Mouse (Mus musculus) midbrain, embryonic 10.5 days (tissue): ENCODE results near the gene Phactr1. TPM values are rescaled to one million over a fixed set of nuclear protein-coding genes. Genes with fewer than 3 reads are reported as not detected.
"Not testable (repeated sequence)": the region's sequence is repeated elsewhere in the genome, so short reads cannot be mapped to it uniquely, and the experiment has no call there.

Experiments used
- DNase-seq: peaks from one replicate; pipeline ENCODE4 v3.0.0-alpha.2; 2017; ENCODE audit warnings: low spot score
- H3K27ac ChIP-seq: fragments of 300-500 bp; sonication (generic); replicated peaks from 2 replicates; pipeline ENCODE4 v1.5.1; 2016; ENCODE audit warnings: mild to moderate bottlenecking
- H3K27me3 ChIP-seq: fragments of 300-500 bp; sonication (generic); 2 replicates; pipeline ENCODE4 v1.6.1; 2016; ENCODE audit warnings: low read depth, mild to moderate bottlenecking; ENCODE audit not compliant: poor library complexity, severe bottlenecking
- H3K36me3 ChIP-seq: fragments of 300-500 bp; sonication (generic); 2 replicates; pipeline ENCODE4 v1.6.1; 2016; ENCODE audit warnings: mild to moderate bottlenecking, moderate library complexity
- H3K4me1 ChIP-seq: fragments of 300-500 bp; sonication (generic); 2 replicates; pipeline ENCODE4 v1.6.1; 2016
- H3K4me3 ChIP-seq: fragments of 300-500 bp; sonication (generic); 2 replicates; pipeline ENCODE4 v1.5.1; 2016; ENCODE audit warnings: mild to moderate bottlenecking, moderate library complexity
- H3K9me3 ChIP-seq: fragments of 300-500 bp; sonication (generic); replicated peaks from 2 replicates; pipeline ENCODE4 v1.6.1; 2016; ENCODE audit warnings: mild to moderate bottlenecking
- WGBS: fragments of 180-500 bp; shearing (Covaris S2); methylation state at CpG from one replicate; pipeline ENCODE4 v1.1.7; 2016; 5-methylcytosine and 5-hydroxymethylcytosine counted together
- polyA plus RNA-seq: library from polyadenylated mRNA; unstranded; fragments of >200 nt; fragmentation: Nextera tagmentation; extraction: Ambion mirVana; gene quantifications from 2 replicates; pipeline ENCODE4 v1.2.1, GENCODE M21; 2016

The Phactr1 gene
- polyA plus RNA-seq, 1 experiment from 2014 or later = 5.5 TPM

GRCm38 (mm10) chr13:42917251-42917650, 236.8 kb downstream of the Phactr1 start:
- no peaks in the 10 kb centered on the region for H3K9me3 ChIP-seq
- peak overlapping the region; percentile 76; the same call in 1 of the 2 replicates for H3K4me3 ChIP-seq
- peaks cover 28% of the 10 kb centered on the region for H3K4me1 ChIP-seq
- H3K36me3 ChIP-seq = no peaks in the 10 kb centered on the region
- 37% methylated on average over 6 of the region's 6 CpGs for WGBS
- DNase-seq = peak; percentile 18
- H3K27me3 ChIP-seq = peaks cover 41% of the 10 kb centered on the region
- H3K27ac ChIP-seq = no peak overlapping the region

DNA sequence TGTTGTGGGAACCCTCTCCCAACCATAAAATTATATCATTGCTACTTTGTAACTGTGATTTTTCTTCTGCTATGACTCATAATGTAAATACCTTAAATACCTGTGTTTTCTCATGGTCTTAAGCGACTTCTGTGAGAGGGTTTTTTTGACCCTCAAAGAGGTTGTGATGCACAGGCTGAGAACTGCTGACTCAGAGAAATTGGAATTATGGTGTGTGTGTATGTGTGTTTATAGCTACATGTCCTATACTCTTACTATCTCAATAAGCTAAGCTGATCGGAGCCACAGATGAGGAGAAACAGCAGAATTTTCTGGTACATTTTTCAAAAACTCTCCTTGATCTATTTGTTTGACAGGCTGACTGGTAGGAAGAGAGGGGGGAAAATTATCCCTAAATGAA, 239.6 kb downstream of the Phactr1 start:
- Histone ChIP-seq H3K36me3 (no peaks in the 10 kb centered on the region), H3K27ac (no peak overlapping the region), H3K27me3 (peaks cover 37% of the 10 kb centered on the region), H3K4me1 (peaks cover 33% of the 10 kb centered on the region), H3K4me3 (no peak overlapping the region), H3K9me3 (no peaks in the 10 kb centered on the region)
- no peak for DNase-seq
- 94% methylated on average over 2 of the region's 2 CpGs for WGBS

DNA sequence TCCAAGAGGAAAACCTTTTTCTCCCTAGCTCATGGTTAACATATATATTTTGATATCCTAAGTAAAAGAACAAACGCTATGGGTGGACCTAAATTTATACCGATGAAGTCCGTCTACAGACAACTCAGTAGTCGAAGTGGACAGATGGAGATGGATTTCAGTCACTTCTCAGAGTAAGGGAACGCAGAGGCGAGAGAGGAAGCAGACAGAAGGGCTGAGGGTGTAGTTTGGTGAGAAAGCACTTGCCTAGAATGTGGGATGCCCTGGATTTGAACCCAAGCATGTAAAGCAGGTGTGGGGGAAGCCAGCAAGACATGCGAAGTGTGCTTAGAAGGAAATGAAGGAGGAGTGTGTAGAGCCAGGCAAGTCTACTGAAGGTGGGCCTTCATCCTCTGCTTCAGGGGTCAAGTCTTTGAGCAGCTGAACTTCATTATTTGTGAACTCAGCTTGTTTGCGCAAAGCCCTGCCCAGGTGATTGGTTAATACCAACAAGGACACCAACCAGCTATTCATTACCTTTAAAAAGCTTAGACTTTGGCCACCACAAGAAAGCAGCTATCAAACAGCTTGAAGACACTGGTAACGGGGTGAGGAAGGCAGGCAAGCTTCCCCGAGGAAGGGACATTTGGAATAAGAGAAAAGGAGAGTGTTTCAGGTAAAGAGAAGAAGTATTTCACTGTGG, 241.5 kb downstream of the Phactr1 start:
- H3K9me3 ChIP-seq = 0 out of 2 replicates have a peak, but pooled peaks cover 2% of the 10 kb centered on the region
- WGBS = 95% methylated on average over 10 of the region's 10 CpGs
- H3K4me1 ChIP-seq = peaks cover 18% of the 10 kb centered on the region
- no peak for DNase-seq
- H3K27ac ChIP-seq = no peak overlapping the region
- H3K4me3 ChIP-seq = no peak overlapping the region
- peaks cover 18% of the 10 kb centered on the region for H3K27me3 ChIP-seq
- H3K36me3 ChIP-seq = no peaks in the 10 kb centered on the region

DNA sequence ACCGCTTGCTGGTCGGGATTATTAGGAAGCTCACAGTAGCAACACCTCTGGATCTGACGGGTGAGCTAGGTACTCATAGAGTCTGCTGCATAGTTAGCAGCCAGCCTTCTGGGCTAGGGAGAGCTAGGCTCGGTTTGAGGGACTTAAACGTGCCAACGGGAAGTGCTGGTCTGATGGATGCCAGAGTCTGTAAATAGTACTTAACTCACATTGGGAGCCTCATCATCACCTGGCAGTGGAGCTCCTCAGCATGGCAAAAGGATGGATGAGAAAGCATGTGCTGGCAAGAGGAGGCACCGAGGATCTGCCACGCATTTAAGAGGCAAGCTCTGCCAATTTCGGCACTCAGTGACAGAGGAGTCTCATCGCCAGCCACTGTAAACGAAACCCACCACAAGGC, 247.4 kb downstream of the Phactr1 start:
- DNase-seq = no peak
- Histone ChIP-seq H3K36me3 (0 out of 2 replicates have a peak, but pooled peaks cover 3% of the 10 kb centered on the region), H3K9me3 (peaks cover 25% of the 10 kb centered on the region), H3K27ac (no peak overlapping the region), H3K4me1 (peaks cover 16% of the 10 kb centered on the region), H3K27me3 (no peaks in the 10 kb centered on the region), H3K4me3 (no peak overlapping the region)
- 92% methylated on average over 11 of the region's 11 CpGs for WGBS

DNA sequence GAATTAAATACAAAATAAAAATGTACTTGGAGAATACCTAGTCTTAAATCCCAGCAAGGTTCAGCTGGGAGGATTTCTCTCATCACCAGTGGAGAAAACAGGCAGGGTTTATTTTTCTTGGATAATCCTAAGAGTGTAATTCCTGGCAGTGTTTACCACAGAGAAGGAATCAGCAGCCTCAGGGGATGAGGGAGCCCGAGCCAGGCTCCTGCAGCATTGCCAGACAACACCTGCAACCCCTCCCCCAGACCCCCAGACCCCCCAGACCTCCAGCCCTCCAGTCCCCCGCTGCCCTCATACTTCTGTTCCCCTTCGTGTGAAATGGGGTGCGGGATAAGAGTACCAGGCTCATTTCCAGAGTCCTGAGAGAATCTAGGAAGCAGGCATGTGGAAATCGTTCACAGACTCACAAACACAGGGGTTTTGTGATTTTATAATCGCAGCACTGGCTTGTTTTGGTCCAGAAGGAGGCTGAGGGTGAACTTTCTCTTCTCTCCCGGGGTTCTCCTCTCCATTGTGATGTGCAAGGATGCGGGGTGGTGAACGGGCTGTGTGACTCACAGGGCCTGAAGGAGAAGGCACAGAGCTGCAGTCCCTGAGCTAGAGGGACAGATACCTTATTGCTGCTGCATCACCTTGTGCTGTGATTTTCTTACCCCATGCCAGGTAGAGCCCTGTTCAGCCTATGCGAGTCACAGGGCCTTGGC, 249.3 kb downstream of the Phactr1 start:
- peaks cover 25% of the 10 kb centered on the region for H3K9me3 ChIP-seq
- no peak overlapping the region; the same call in 1 of the 2 replicates for H3K27ac ChIP-seq

DNA sequence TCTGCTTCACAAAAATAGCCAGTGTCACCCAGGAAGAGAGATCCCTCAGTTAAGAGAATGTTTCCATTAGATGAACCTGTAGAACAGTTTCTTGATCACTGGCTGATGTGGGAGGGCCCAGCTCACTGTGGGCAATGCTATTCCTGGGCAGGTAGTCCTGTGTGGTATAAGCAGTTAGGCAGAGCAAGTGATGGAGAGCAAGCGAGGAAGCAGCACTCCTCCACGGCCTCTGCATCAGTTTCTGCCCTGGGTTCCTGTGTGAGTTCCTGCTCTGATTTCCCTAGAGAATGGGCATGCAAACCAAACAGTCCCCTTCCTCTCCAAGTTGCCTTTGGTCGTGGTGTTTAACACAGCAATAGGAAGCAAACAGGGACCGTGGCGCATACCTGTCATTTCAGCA, 251.6 kb downstream of the Phactr1 start:
- peaks cover 22% of the 10 kb centered on the region for H3K9me3 ChIP-seq
- no peak for DNase-seq
- H3K27me3 ChIP-seq = no peaks in the 10 kb centered on the region
- 0 out of 2 replicates have a peak, but pooled peaks cover 3% of the 10 kb centered on the region for H3K36me3 ChIP-seq
- no peak overlapping the region for H3K27ac ChIP-seq
- no peak overlapping the region for H3K4me3 ChIP-seq
- H3K4me1 ChIP-seq = peaks cover 10% of the 10 kb centered on the region
- 92% methylated on average over 5 of the region's 5 CpGs for WGBS

More for the DNA sequence above, 249.3 kb downstream of the Phactr1 start:
- Histone ChIP-seq H3K4me1 (peaks cover 12% of the 10 kb centered on the region), H3K27me3 (no peaks in the 10 kb centered on the region), H3K4me3 (no peak overlapping the region), H3K36me3 (0 out of 2 replicates have a peak, but pooled peaks cover 3% of the 10 kb centered on the region)
- WGBS = 46% methylated on average over 10 of the region's 10 CpGs
- no peak for DNase-seq

DNA sequence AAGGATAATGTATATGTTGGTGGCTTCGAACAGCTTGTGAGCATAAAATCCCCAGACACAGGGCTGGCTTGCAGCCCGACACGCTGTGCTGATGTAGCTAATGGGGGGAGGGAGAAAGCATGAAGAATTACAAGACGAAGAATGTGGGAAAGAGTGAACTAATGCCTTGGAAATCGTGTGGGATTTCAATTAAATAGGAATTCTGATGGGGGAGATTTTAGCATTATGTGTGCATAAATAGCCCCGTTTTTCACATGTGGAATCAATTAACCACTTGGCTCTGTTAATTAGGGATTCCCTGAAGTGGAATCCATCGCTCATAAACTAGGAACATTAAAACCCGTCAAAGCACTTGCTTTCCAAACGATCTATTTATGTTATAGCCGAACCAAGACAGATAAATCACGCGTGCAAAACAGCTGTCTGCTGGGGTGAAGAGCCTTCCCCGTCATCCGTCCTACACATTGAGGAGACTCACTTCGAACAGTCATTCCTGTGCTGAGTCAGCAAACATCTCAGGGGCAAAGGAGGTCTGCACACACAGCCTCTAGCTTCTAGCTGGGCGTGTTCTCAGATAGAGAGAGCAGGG, 254.2 kb downstream of the Phactr1 start:
- WGBS = 83% methylated on average over 16 of the region's 16 CpGs
- Histone ChIP-seq H3K9me3 (peaks cover 5% of the 10 kb centered on the region; the same call in 1 of the 2 replicates), H3K27ac (no peak overlapping the region), H3K27me3 (no peaks in the 10 kb centered on the region), H3K4me3 (no peak overlapping the region), H3K4me1 (peaks cover 10% of the 10 kb centered on the region), H3K36me3 (no peaks in the 10 kb centered on the region)
- DNase-seq = no peak

DNA sequence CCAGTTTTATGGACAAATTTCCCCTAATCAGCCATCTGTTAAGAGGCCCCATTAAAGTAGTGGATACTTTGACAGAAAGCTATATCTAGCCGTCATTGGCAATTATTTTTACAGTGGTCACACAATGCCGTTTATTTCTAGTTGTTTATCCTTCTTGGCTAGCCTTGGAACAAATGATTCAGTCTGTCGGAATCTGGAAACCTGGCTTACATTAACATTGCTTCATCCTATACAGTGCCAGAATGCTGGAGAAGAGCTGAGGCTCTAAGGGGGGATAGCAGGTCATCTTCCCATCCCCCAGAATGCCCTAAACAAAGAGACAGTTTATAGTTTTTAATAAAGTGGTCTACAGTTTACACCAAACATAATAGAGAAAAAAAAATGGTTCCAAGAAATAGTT, 257.4 kb downstream of the Phactr1 start:
- Histone ChIP-seq H3K27me3 (no peaks in the 10 kb centered on the region), H3K9me3 (no peaks in the 10 kb centered on the region), H3K4me1 (no peaks in the 10 kb centered on the region), H3K4me3 (no peak overlapping the region), H3K36me3 (no peaks in the 10 kb centered on the region), H3K27ac (no peak overlapping the region)
- DNase-seq = no peak
- 91% methylated on average over 3 of the region's 3 CpGs for WGBS

- Histone ChIP-seq H3K36me3 (no peaks in the 10 kb centered on the region), H3K4me3 (no peak overlapping the region), H3K4me1 (no peaks in the 10 kb centered on the region), H3K27me3 (no peaks in the 10 kb centered on the region), H3K27ac (no peak overlapping the region), H3K9me3 (no peaks in the 10 kb centered on the region)
- DNase-seq = no peak
- 95% methylated on average over 1 of the region's 1 CpGs for WGBS
These were observed 257.9 kb downstream of the Phactr1 start for GRCm38 (mm10) chr13:42938346-42938745.

DNA sequence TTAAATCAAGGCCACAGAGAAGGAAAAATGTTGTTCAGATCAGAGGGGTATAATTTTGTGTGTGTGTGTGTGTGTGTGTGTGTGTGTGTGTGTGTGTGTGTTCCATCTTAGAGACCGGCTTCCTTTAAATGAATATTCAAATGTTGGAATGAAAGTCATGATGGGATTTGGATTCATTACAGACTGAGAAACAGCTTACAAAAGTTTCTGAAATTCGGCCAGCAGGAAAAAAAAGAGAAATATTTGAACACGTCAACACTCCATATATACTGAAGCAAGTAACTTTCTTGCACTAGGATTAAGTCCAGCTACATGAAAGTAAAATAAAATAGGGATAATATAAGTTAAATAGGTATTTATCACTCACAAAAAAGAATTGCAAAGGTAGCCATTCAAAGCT, 259.8 kb downstream of the Phactr1 start:
- no peak overlapping the region for H3K27ac ChIP-seq
- 91% methylated on average over 3 of the region's 3 CpGs for WGBS
- H3K36me3 ChIP-seq = no peaks in the 10 kb centered on the region

GRCm38 (mm10) chr13:42944106-42944505, 263.7 kb downstream of the Phactr1 start:
- H3K36me3 ChIP-seq = no peaks in the 10 kb centered on the region
- no peak overlapping the region for H3K4me3 ChIP-seq
- no peak for DNase-seq
- H3K9me3 ChIP-seq = no peaks in the 10 kb centered on the region
- H3K27me3 ChIP-seq = no peaks in the 10 kb centered on the region
- WGBS = 89% methylated on average over 3 of the region's 3 CpGs
- H3K4me1 ChIP-seq = peaks cover 4% of the 10 kb centered on the region; the same call in 1 of the 2 replicates
- H3K27ac ChIP-seq = no peak overlapping the region

More for the DNA sequence above, 259.8 kb downstream of the Phactr1 start:
- Histone ChIP-seq H3K4me1 (peaks cover 4% of the 10 kb centered on the region; the same call in 1 of the 2 replicates), H3K9me3 (no peaks in the 10 kb centered on the region), H3K4me3 (no peak overlapping the region), H3K27me3 (no peaks in the 10 kb centered on the region)
- no peak for DNase-seq

DNA sequence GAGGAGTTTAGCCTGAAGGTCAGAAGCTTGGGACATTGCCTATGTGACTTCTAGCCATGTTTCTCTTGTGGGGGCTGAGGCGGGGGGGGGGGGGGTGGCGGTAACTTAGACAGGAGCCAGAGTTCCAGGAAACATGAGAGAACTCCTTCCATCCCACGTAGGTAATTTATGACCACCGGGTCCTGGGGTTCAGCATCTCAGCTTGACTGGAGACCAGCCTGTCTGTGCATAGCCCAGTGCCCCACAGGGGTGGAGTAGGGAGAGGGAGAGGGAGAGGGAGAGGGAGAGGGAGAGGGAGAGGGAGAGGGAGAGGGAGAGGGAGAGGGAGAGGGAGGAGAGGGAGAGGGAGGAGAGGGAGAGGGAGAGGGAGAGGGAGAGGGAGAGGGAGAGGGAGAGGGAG, 264.8 kb downstream of the Phactr1 start:
- not testable (repeated sequence) for DNase-seq, H3K4me1 ChIP-seq, H3K27me3 ChIP-seq, H3K4me3 ChIP-seq, H3K9me3 ChIP-seq, H3K36me3 ChIP-seq, H3K27ac ChIP-seq
- 84% methylated on average over 4 of the region's 4 CpGs for WGBS
